Mouse (Mus musculus) spleen, postnatal 4 days (tissue): ENCODE results near the gene Abl1.

Experiments
- DNase-seq, 2 experiments: peaks; one replicate each; pipeline ENCODE4 v3.0.0; 2022; ENCODE audit warnings: low spot score in 2 of 2

The Abl1 gene

DNA sequence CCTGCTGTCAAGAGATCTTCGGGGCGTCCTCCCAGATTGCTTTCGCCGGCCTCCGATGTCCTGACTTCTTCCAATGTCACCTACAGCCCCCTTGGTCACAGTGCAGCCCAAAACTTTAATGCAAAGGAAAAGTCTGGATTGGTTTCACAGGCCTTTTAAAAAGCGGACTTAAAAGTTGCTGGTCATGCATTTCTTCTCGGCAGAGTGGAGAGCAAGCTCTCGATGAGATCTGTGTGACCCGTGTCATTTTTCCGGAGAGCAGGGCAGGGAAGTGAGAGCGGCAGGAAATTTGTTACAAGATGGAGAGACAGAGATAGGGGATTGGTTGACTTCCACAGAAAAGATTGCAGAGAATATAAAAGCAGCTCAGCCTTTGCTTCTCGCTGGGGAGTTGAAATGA lies 869 bp downstream of the Abl1 start:
- DNase-seq, result no peak

DNA sequence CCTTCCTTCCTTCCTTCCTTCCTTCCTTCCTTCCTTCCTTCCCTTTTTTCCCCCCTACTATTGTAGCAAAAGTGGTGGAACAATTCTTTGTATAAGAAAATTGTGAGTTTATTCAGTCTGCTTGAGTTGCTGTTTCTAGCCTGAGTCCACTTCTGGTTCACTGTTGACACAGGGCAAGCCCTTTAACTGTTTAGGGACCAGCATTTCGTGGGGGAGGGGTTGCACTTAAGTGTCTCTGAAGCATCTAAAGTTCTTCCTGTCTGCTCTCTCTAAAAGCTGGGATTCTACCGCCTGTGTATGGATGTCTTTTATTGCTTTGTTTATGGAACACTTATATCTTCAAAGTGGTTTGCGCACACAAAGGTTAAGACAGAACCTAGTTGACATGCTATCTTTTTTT lies 1.9 kb downstream of the Abl1 start:
- no peak for DNase-seq

DNA sequence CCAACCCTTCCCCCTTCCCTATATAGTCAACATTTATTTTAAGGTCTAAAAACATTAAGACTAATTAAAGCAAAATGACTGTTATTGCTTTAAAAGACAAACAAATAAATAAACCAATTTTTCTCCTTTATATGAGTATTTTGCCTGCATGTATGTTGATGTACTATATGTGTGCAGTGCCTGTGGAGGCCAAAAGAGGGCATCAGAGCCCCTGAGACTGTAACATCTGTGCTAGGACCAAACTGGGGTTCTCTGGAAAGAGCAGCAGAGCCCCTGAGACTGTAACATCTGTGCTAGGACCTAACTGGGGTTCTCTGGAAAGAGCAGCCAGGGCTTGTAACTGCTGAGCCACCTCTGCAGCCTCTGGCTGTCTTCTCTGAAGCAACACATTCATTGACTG lies 10.0 kb downstream of the Abl1 start:
- DNase-seq, result no peak

DNA sequence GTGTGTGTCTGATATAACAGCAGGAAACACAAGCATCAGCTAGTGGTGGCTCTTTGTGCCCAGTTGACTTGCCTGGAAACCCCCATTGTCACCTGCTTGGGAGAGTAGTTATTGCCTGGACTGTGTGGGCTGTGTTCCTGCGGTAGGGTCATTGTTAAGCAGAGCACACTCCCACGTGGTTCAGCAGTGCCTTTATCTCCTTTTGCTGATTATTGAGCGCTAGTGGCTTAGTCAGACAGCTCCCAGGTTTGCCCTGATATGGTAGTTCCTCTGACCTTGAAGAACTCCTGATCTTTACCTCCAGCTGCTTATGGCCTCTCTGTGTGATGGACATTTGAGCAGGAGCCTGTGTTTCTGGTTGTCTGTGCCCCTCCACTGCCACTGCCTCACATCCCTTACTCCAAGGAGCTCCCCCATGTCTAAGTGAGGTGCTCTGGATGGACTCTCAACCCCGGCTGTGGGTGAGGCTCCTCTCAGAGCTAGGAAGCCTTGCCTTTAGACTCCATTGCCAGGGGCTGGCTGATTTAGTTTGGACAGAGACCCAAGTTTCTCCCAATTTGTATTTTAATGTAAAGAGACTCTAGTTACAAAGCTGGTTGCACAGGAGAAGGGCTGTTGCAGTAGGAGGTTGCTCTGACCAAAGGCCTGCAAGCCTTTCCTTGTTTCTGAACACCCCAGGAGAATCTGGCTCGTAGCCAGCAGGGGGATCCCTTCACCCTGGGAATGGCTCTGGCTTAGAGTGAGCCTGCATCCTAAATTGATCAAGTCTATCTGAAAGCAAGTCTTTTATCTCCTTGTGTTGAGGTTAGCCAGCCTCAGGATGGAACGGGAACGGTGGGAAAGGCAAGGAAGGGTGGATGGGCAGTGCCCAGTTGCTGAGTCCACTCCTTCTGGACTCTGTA lies 12.6 kb downstream of the Abl1 start:
- DNase-seq, result no peak

DNA sequence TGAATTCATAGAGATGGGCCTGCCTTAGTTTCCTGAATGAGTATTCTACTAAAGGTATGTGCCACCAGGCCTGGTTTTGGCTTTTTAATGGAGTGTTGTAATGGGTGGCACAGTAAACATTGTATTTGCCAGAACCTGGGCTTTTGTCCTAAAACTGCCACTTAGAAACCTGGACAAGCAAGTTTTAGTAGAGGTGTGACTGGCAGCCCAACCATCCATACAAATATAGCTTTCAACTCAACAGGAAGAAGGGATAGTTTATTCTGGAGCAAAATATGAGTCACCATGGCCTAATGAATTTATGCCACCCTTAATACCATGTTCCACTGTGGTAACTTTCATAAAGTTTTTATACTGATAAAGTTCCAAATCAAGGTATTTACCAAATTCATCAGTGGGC lies 15.1 kb downstream of the Abl1 start:
- no peak for DNase-seq

DNA sequence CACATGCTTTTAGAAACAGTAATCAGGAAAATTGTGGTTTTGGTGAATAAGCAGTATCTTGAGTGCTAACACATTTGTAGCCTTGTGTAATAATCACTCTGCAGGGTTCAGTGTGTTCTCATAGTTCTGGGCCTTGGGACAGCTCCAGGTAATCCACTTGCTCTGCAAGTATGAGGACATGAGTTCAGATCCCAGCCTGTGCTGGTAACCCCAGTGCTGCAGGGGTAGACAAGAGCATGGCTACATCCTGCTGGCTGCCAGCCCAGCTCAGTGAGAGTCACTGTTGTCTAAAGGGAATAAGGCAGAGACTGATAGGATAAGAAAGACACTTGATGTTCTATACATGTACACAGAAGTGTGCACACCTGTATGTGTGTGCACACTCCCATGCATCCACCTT lies 17.7 kb downstream of the Abl1 start:
- no peak for DNase-seq

DNA sequence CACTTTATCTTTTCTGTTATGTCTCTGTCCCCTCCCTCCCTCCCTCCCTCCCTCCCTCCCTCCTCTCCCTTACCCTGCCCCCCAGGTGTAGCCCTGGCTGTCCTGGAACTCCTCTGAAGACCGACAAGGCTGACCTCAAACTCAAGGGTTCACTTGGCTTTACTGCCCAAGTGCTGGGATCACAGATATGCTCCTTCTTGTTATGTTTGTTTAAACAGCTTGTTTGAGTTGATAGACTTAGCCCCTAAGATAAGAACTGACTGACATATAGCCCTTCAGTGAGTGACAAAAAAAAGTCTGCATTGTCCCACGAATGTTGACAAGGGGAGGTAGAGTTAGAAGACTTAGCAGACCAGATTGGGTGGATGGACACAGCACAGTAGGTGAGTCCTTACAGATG lies 18.4 kb downstream of the Abl1 start:
- DNase-seq, result no peak

DNA sequence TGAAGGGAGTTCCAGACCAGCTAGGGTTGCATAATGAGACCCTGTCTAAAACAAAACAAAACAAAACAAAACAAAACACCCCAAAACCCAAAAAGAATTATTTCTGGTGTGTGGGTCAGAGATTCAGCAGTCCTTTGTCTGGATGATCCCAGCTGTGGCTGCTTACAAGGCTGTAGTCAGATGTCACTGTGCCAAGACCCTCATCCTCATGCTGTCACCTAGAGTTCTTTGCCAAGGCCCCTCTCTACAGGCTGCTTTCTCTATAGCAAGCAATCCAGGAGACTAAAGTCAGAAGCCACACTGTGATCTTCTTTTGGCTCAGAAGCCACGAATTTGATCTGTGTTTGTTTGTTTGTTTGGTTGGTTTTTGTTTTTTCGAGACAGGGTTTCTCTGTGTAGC lies 24.5 kb downstream of the Abl1 start:
- no peak for DNase-seq

DNA sequence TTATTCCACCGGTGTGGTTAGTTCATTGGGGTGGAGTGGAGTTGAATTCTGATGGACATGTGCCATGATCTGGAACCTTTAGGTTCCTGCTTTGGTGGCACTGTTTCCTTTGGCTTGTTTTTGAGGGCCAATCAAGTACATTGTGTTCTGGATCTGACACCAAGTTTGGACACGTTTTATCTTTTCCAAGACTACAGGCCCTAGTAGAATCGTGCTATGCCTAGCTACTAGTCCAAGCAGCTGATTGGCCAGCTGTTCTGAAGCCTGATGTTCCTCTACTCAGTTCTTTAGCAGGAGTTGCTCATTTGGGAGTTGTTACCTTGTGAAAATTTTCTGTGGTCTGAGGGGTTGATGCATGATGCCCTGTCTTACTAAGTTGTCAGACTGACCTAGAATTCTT lies 25.6 kb downstream of the Abl1 start:
- DNase-seq, result no peak

DNA sequence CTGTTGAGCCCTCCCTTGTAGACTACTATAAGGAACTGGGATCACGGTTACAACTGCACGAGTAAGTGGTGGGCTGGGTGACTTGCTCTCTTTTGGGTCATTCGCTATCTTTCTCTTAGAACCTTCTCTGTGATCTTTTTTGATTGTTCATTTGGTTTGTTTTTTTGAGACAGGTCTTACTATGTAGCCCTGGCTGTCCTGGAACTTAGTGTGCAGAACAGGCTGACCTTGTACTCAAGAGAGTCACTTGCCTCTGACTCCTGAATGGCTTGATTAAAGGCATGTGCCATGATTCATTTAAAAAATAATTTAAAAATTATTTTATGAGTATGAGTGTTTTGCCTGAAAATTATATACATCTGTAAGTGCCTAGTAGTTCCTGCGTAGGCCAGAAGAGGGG lies 26.6 kb downstream of the Abl1 start:
- no peak for DNase-seq

DNA sequence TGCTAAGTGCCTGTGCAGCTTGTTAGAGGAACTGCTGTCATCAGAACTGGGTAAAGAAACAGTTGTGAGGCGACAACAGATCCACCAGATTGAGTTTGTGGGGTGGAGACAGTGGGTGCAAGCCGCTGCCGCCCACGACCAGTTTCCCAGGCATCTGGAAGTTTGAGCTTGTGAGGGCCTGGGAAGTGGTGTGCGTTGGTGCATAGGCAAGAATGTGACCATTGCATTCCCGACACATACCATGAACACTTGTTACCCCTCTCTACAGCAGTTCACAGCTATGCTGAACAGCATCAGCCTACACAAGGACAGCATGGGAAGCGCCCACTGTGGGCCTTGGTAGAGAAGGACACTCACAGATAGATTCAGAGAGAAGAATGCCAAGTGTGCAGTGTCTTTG lies 27.8 kb downstream of the Abl1 start:
- DNase-seq, result no peak

DNA sequence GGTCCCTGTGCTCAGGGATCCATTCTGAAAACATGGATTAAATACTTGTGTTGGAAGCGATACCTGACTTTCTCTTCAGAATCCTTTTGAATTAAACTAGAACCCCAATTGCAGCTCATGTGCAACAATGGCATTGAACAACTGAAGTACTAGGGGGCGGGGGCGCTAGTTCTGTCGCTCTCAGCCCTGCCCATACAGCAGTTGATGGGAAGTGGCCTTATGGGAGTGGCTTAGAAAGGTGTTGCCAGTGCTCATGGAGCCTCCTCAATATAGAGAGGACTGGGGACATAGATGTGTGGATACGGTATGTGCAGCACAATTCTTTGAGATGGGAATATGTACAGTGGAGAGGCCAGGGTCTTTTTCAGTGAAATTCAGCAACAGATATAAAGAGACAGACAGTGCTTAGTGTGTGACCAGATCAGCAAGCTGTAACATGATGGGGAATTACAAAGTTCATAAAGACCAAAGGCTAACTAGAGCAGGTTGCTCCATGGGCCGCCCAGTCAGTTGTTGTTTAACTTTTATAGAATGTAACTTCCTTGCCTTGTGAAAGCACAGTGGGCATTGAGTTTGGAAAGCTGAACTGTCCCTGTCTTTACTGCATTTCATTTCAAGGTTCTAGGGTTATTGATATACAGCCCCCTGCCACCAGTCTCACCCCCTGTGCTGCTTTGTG lies 31.2 kb downstream of the Abl1 start:
- DNase-seq, result no peak

DNA sequence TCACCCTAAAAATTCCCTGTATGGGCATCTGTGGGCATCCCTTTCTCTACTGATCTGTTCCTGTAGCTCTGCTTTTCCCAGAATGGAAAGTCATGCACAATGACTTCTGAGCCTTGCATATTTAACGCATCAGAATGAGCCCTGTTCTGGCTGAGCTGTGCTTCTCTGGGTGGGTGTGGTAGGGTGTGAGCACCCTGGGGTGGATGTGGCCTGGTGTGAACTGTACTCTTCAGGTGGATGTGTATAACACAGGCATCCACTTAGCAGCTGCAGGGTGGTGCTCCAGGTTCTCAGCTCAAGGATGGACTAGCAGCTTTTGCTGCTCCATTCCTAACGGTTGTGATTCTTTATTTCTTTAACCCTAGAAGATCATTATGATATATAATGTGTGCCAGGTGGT lies 31.8 kb downstream of the Abl1 start:
- no peak for DNase-seq

DNA sequence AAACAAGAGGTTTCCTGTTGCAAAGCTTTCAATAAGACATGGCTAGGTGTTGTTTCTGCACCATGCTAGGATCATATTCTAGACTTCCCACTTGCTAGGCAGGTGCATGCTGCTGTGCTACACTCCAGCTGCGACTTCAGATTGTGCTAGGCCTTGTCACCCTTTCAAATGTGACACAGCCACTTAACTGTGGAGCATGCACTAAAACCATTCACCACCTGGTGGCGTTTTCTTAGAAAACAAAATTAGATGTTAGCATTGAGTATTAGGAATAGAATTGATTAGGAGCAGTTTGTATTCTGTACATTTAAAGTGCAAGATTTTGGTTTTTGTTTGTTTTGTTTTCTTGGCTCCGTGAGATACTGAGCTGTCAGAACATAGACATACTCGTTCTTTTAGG lies 32.6 kb downstream of the Abl1 start:
- DNase-seq, result no peak

DNA sequence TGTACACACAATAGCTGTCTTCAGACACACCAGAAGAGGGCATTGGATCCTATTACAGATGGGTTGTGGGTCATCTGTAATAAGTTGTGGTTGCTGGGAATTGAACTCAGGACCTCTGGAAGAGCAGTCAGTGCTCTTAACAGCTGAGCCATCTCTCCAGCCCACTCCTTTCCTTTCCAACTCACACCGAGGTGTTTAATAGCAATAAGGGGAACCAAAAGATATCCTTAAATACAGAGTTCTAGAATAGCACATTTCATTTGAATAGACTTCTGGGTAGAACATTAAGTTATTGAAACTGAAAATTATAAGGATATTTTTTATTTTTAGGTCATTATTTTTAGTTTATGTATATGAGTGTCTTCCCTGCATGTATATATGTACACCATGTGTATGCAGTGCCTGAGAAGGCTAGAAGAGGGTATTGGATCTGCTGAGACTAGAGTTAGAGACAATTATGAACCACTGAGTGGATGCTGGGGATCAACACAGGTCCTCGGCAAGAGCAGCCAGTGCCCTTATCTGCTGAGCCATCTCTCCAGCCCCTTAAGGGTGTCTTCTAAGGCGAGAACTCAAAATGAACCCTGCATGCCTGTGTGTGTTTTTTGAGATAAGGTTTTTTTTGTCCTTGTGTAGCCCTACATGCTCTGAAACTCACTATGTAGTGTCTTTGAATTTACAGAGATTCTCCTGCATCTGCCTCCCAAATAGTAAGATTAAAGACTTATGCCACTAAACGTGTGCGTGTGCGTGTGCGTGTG lies 36.7 kb downstream of the Abl1 start:
- DNase-seq, result no peak

DNA sequence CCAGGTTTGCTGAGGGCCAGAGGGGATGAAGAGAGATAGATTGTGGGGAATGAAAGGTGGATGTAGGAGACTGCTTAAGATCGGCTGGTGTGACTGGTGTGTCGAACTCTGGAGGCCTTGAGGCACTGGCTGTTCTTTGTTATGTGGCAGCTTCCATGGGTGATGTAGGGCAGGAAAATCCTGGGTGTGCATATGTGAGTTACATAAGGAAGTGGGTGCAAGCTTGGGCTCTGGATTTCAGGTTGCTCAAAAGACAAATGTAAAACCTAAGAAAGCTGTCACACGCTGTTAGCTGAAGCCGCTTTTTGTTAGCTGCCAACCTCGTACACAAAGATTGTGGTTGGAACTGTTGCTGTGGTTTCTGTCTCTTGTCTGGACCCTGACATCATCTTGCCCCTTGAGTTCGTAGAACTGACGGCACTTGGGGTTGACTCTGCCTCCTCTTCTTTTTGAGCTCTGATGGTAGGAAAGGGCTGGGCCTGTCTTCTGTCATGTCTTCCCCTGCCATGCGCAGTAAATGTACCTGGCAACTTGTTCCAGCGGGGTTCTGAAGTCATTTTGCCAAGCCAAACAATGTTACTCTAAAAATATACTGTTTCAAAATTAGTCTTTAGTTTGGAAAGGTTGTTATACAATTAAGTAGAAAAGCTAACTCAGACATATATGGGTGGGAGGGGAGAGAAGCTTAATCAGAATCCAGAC lies 39.6 kb downstream of the Abl1 start:
- DNase-seq, result no peak

DNA sequence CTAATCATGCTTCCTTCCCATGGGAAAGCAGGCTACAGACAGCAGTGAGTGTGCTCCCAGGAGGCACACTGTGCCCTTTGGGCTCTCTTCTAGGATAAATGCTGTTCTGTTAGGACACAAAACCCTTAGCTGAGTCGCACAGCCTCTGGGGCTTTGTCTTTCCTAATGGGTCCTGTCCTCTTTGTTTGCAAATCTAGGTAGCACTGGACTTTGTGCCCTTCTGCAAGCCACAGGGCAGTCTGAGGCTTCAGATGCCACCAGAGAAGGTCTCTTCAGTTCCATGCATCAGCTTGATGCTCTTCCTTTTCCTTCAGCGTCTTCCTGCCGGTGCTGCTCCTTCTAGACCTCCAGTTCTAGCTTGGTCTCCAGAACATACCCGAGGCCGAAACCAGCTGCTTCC lies 42.5 kb downstream of the Abl1 start:
- DNase-seq, result no peak

DNA sequence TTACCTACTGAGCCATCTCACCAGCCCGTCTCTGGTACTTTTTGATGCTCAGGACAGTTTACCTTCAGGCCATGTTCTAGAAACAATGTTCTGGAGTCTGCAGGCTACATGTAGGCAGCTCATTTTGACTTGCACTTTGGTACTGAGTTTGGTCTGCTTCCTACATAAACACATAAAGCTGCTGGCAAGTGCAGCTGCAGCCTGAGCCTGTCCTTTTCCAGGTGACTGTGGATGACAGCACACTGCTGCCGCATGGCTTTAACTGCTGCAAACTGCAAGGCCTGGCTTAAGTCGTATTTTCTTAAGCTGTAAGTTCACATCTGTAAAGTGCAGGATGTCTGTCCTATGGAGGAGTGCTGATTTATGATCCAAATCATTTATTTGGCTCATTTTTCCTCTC lies 44.3 kb downstream of the Abl1 start:
- DNase-seq, result no peak

DNA sequence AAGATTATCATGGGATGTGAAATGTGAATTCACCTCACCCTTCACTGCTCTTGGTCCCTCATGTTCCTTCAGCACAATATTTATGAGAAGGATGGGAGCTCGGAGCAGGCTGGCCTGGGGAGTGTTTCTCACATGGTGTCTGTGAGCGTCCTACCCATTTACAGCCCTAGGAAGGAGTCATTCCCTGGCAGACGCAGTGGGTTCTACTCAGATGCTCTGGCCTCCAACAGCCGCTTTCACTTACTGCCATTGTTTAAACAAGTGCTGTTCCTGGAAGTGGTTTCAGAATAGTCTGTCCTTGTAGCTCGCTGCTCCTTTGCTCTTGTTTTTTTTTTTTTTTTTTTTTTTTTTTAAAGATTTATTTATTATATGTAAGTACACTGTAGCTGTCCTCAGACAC lies 45.4 kb downstream of the Abl1 start:
- no peak for DNase-seq

DNA sequence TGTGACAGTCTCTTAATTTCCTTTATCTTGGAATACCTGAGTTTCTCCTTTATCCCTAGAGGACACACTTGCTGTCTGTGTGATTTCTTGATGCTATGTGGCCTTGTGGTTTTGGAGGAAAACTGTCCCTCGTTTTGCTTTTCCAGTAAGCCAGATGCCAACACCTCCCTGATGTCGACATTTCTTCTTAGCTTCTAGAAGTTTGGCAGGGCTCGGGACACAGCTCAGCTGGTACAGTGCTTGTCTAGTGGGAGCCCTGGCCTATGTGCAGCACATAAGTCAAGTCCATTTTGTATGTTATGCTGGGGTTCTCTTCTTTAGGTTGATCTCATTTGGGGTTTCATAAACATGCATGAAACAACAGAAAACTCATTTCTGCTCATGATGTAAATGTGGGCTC lies 50.9 kb downstream of the Abl1 start:
- no peak for DNase-seq

DNA sequence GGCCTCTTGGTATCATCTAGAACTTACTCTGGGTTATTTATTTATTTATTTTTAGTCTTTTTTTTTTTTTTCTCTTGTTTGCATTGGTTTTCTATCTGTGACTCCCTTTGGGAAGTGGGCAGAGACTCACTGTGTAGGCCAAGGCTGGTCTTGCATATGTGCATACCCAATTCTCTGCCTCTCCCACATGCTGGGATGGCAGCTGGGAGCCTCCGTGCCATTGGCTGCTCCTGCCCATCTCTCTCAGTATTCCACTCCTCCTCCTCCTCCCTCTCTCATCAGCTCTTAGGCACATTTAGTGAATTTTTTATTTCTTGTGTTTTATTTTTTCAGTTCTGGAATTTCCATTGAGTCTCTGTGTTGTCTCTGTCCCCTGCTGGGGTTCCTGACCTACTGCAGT lies 53.6 kb downstream of the Abl1 start:
- DNase-seq, result no peak

DNA sequence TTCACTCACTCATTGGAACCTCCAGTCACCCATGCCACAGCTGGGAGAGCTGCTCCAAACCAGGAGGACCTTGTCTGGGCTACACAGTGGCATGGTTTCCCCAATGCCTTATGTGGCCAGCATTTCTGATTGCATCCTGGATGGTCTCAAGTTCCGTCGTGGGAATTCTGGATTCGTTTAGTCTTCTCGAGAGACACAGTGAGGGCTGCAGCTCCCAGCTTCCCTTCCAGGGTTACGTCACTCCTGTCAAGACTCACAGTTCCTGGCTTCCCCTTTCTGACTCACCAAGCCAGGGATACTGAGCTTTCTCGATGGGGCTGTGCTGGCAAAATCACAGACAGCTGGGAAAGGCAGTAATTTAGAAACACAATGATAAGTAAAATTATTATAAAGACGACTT lies 54.0 kb downstream of the Abl1 start:
- no peak for DNase-seq
